Mouse (Mus musculus) heart, adult 2 months (tissue): Measurements from ENCODE around the gene D630036H23Rik. TPM values are rescaled to one million over a fixed set of nuclear protein-coding genes. Genes with fewer than 3 reads are reported as not detected.

Source experiments
- DNase-seq, 2 experiments: peaks; one replicate each; pipeline ENCODE4 v3.0.0; 2021
- H3K27ac ChIP-seq: fragments of 200-600 bp; 2 replicates; pipeline ENCODE4 v1.8.1; 2022
- H3K27me3 ChIP-seq: fragments of 200-500 bp; 2 replicates; pipeline ENCODE4 v1.6.1; 2012; ENCODE audit warnings: mild to moderate bottlenecking, low read length, inconsistent platforms, mixed read lengths; ENCODE audit not compliant: control insufficient read depth, insufficient read depth
- H3K36me3 ChIP-seq: fragments of 200-500 bp; 2 replicates; pipeline ENCODE4 v1.6.1; 2012; ENCODE audit warnings: low read length, inconsistent platforms; ENCODE audit not compliant: control insufficient read depth, insufficient read depth
- H3K4me1 ChIP-seq: fragments of 200-500 bp; 2 replicates; pipeline ENCODE4 v1.6.1; 2011; ENCODE audit warnings: low read length; ENCODE audit not compliant: control insufficient read depth, insufficient read depth
- H3K4me3 ChIP-seq: fragments of 200-600 bp; 2 replicates; pipeline ENCODE4 v1.8.1; 2022
- H3K79me2 ChIP-seq: fragments of 200-500 bp; replicated peaks from 2 replicates; pipeline ENCODE4 v1.6.1; 2012; ENCODE audit warnings: mild to moderate bottlenecking, inconsistent platforms, low read length, moderate library complexity, mixed read lengths; ENCODE audit not compliant: control insufficient read depth, insufficient read depth
- H3K9ac ChIP-seq: fragments of 200-500 bp; 2 replicates; pipeline ENCODE4 v1.6.1; 2012; ENCODE audit warnings: low read depth, mild to moderate bottlenecking, control low read depth, inconsistent platforms, low read length, mixed read lengths
- CTCF ChIP-seq: fragments of 200-600 bp; IDR thresholded peaks from 2 replicates; pipeline ENCODE4 v1.8.1; 2022; ENCODE audit warnings: antibody characterized with exemption, mild to moderate bottlenecking, moderate library complexity
- EP300 ChIP-seq: fragments of 200-500 bp; IDR thresholded peaks from 2 replicates; pipeline ENCODE4 v1.6.1; 2011; ENCODE audit warnings: low read depth, low read length, control low read depth; ENCODE audit not compliant: insufficient read depth
- POLR2A ChIP-seq: fragments of 200-500 bp; IDR thresholded peaks from 2 replicates; pipeline ENCODE4 v1.6.1; 2011; ENCODE audit warnings: mild to moderate bottlenecking, low read depth, low read length, control low read depth; ENCODE audit not compliant: insufficient read depth
- WGBS: fragments of 180-500 bp; shearing (Covaris S2); methylation state at CpG from one replicate; pipeline ENCODE4 v1.1.7; 2018; 5-methylcytosine and 5-hydroxymethylcytosine counted together
- intact Hi-C: fragments of 180-260 bp; cut with DNase I; formaldehyde crosslinking; loops from one replicate; pipeline ENCODE4 v1.15.1; 2025
- long read RNA-seq: library from polyadenylated mRNA; stranded (forward); transcript quantifications from one replicate; pipeline ENCODE4 v2.0.0, GENCODE M21; 2021
- polyA plus RNA-seq: library from polyadenylated mRNA; depleted of rRNA; stranded (reverse); fragments of >200 nt; gene quantifications from 2 replicates; pipeline ENCODE4 v1.2.3, GENCODE M21; 2012; rRNA removed
- total RNA-seq, 2 experiments: library from RNA; stranded (reverse); gene quantifications; 2 replicates each; pipeline ENCODE4 v1.2.3; 2021

The D630036H23Rik gene
- total RNA-seq: 1 to 10 TPM; 1.2 to 1.3 TPM
- 0.26 and 0.59 TPM in 2 replicates for polyA plus RNA-seq
- long read RNA-seq: 0 reads

- H3K4me3 ChIP-seq: peak within 1 kb of the TSS; percentile 90
- peak; percentile 89 to 92 for DNase-seq
- peak within 1 kb of the TSS; percentile 87 for H3K9ac ChIP-seq
- TF ChIP-seq EP300: 0 out of 2 replicates have a peak, but pooled peaks have one; percentile 19
- peak; percentile 81 for TF ChIP-seq POLR2A
- no peak for TF ChIP-seq CTCF
- no peaks in the 10 kb centered on the region for H3K79me2 ChIP-seq
- peak within 1 kb of the TSS; percentile 97 for H3K27ac ChIP-seq
- intact Hi-C loops: loop anchor here (5.0 to 10.0 kb wide), 2 partner anchors 224 to 337 kb away; partner anchors contain the start of genes Ankmy2, Bzw2 and Tspan13
- WGBS: under 1% methylated on average over 64 of the region's 64 CpGs
- peaks cover 5% of the 10 kb centered on the region for H3K36me3 ChIP-seq
- no peaks in the 10 kb centered on the region for H3K27me3 ChIP-seq
- H3K4me1 ChIP-seq: peaks cover 3% of the 10 kb centered on the region
Observed at GRCm38 (mm10) chr12:36381441-36382340, at the start of gene D630036H23Rik, which contains the start of gene Ispd. D630036H23Rik (minus strand) TSS chr12:36382181. Ispd (plus strand) TSS chr12:36381450.

GRCm38 (mm10) chr12:36426163-36427045 lies 44.4 kb upstream of the D630036H23Rik start:
- TF ChIP-seq POLR2A: no peak
- TF ChIP-seq CTCF: no peak
- TF ChIP-seq EP300: no peak
- intact Hi-C loops: no loop called here
- no peak for DNase-seq
- no peaks in the 10 kb centered on the region for H3K4me1 ChIP-seq
- H3K9ac ChIP-seq: no peak overlapping the region
- no peak overlapping the region for H3K27ac ChIP-seq
- no peak overlapping the region for H3K4me3 ChIP-seq
- H3K27me3 ChIP-seq: no peaks in the 10 kb centered on the region
- H3K36me3 ChIP-seq: no peaks in the 10 kb centered on the region
- H3K79me2 ChIP-seq: no peaks in the 10 kb centered on the region
- WGBS: 84% methylated on average over 15 of the region's 15 CpGs

- no peaks in the 10 kb centered on the region for H3K4me1 ChIP-seq
- no peak overlapping the region for H3K27ac ChIP-seq
- H3K4me3 ChIP-seq: no peak overlapping the region
- DNase-seq: no peak
- no peaks in the 10 kb centered on the region for H3K27me3 ChIP-seq
- intact Hi-C loops: no loop called here
- no peaks in the 10 kb centered on the region for H3K36me3 ChIP-seq
- WGBS: 93% methylated on average over 7 of the region's 7 CpGs
- H3K9ac ChIP-seq: no peak overlapping the region
- TF ChIP-seq EP300 (no peak), POLR2A (no peak), CTCF (no peak)
- H3K79me2 ChIP-seq: no peaks in the 10 kb centered on the region
Observed at GRCm38 (mm10) chr12:36425258-36425657, 43.3 kb upstream of the D630036H23Rik start.

DNA sequence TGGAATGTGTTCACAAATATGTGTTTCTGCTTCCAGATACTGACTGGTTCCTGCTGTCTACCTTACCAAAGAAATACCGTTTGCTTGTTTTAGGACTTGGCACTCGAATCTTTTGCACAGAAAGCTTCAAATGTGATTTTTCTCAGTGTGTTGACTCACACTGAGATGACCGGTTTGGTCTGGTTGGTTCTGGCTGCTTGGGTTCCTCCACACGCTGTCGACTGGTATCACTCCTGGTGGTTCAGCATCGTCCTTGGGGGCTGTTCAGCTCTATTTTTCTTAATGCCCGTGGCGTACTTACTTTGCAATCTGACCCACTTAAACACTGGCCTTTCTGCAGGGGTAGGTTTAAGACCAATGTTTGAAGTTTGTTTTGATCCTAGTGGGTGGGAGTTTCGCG lies 41.7 kb upstream of the D630036H23Rik start:
- no peaks in the 10 kb centered on the region for H3K27me3 ChIP-seq
- no peak overlapping the region for H3K9ac ChIP-seq
- no peak overlapping the region for H3K27ac ChIP-seq
- no peaks in the 10 kb centered on the region for H3K79me2 ChIP-seq
- TF ChIP-seq EP300 (no peak), CTCF (no peak), POLR2A (no peak)
- 85% methylated on average over 10 of the region's 10 CpGs for WGBS
- H3K4me3 ChIP-seq: no peak overlapping the region
- H3K36me3 ChIP-seq: no peaks in the 10 kb centered on the region
- no peaks in the 10 kb centered on the region for H3K4me1 ChIP-seq
- no peak for DNase-seq
- intact Hi-C loops: no loop called here

GRCm38 (mm10) chr12:36395115-36395514 lies 13.1 kb upstream of the D630036H23Rik start:
- Histone ChIP-seq H3K27me3 (no peaks in the 10 kb centered on the region), H3K4me1 (no peaks in the 10 kb centered on the region), H3K36me3 (no peaks in the 10 kb centered on the region), H3K4me3 (no peak overlapping the region), H3K9ac (no peak overlapping the region), H3K79me2 (no peaks in the 10 kb centered on the region), H3K27ac (no peak overlapping the region)
- no peak for DNase-seq
- WGBS: 69% methylated on average over 2 of the region's 2 CpGs
- intact Hi-C loops: no loop called here
- TF ChIP-seq POLR2A (no peak), CTCF (no peak), EP300 (no peak)
